Mouse (Mus musculus): ENCODE data around the gene Pdk1. TPM values are rescaled to one million over a fixed set of nuclear protein-coding genes. Genes with fewer than 3 reads are reported as not detected.

The Pdk1 gene
- polyA plus RNA-seq (2017; shearing (Covaris generic)) = 74.1 TPM

GRCm38 (mm10) chr2:71872801-71873443 is at the start of gene Pdk1:
Pdk1 (plus strand) TSS chr2:71873224.

Other genes starting within 250 kb of the Pdk1 start
- gene Itga6, start 127.6 kb upstream of the Pdk1 start, polyA plus RNA-seq (2017; shearing (Covaris generic)) = 64.8 TPM
- 11.1 TPM for gene Rapgef4, start 108.0 kb downstream of the Pdk1 start, polyA plus RNA-seq (2017; shearing (Covaris generic))